Mouse (Mus musculus) midbrain, embryonic 14.5 days (tissue): Measurements from ENCODE around the gene Rpl3. TPM values are rescaled to one million over a fixed set of nuclear protein-coding genes. Genes with fewer than 3 reads are reported as not detected.
A peak's percentile ranks its signal among the peaks of the same experiment; 100 is the strongest.

Experiments used
- ATAC-seq: fragments of 200-750 bp; cut with Nextera tagmentation; 2 replicates; pipeline ENCODE4 v1.8.0; 2017; ENCODE audit warnings: moderate number of reproducible peaks, moderate library complexity; ENCODE audit not compliant: low FRiP score, low TSS enrichment
- DNase-seq: peaks from one replicate; pipeline ENCODE4 v3.0.0-alpha.2; 2015
- H3K27ac ChIP-seq: fragments of 300-500 bp; sonication (generic); replicated peaks from 2 replicates; pipeline ENCODE4 v1.5.1; 2014; ENCODE audit warnings: mild to moderate bottlenecking, low read depth, low read length, moderate library complexity
- H3K27me3 ChIP-seq: fragments of 300-500 bp; sonication (generic); 2 replicates; pipeline ENCODE4 v1.6.1; 2014; ENCODE audit warnings: low read length, control low read depth, mixed read lengths; ENCODE audit not compliant: control insufficient read depth, insufficient read depth
- H3K36me3 ChIP-seq: fragments of 300-500 bp; sonication (generic); 2 replicates; pipeline ENCODE4 v1.6.1; 2014; ENCODE audit warnings: low read length, control low read depth; ENCODE audit not compliant: control insufficient read depth, insufficient read depth
- H3K4me1 ChIP-seq: fragments of 300-500 bp; sonication (generic); 2 replicates; pipeline ENCODE4 v1.6.1; 2014; ENCODE audit warnings: mild to moderate bottlenecking, antibody characterized with exemption, low read length, control low read depth; ENCODE audit not compliant: control insufficient read depth, insufficient read depth
- H3K4me2 ChIP-seq: fragments of 300-500 bp; sonication (generic); 2 replicates; pipeline ENCODE4 v1.6.1; 2014; ENCODE audit warnings: mild to moderate bottlenecking, low read length, moderate library complexity
- H3K4me3 ChIP-seq: fragments of 300-500 bp; sonication (generic); replicated peaks from 2 replicates; pipeline ENCODE4 v1.5.1; 2014; ENCODE audit warnings: low read depth, low read length
- H3K9ac ChIP-seq: fragments of 300-500 bp; sonication (generic); replicated peaks from 2 replicates; pipeline ENCODE4 v1.6.1; 2014; ENCODE audit warnings: mild to moderate bottlenecking, low read length, moderate library complexity
- H3K9me3 ChIP-seq: fragments of 300-500 bp; sonication (generic); 2 replicates; pipeline ENCODE4 v1.6.1; 2016; ENCODE audit warnings: low read length, control low read depth, mixed read lengths; ENCODE audit not compliant: control insufficient read depth
- WGBS: fragments of 180-500 bp; shearing (Covaris S2); extraction: QIAGEN DNeasy Blood & Tissue Kit; methylation state at CpG from one replicate; pipeline ENCODE4 v1.1.7; 2014; 5-methylcytosine and 5-hydroxymethylcytosine counted together
- polyA plus RNA-seq: library from polyadenylated mRNA; unstranded; fragments of >200 nt; fragmentation: Nextera tagmentation; extraction: Ambion mirVana; gene quantifications from 2 replicates; pipeline ENCODE4 v1.2.1, GENCODE M21; 2014

Rpl3 gene
- polyA plus RNA-seq, 1 experiment from 2014 or later, result 724 TPM

DNA sequence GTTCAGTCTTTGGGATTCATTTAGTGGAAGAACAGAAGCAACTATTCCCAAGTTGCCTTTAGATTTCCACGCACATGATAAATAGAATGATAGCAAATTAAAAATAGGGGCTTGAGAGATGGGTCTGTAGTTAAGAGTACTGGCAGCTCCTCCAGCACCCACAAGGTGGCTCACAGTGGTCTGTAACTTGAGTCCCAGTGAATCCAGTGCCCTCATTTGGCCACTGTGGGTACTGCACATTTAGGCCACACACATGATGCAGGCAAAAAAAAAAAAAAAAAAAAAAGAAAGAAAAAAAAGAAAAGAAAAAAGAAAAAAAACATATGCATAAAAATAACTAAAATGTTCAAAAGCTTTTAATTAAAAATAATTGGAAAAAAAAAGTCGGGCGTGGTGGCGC, 3.0 kb downstream of the Rpl3 start:
- Histone ChIP-seq H3K4me3 (no peak overlapping the region), H3K4me1 (peaks cover 8% of the 10 kb centered on the region; the same call in 1 of the 2 replicates), H3K4me2 (no peak overlapping the region), H3K9ac (no peak overlapping the region), H3K27me3 (no peaks in the 10 kb centered on the region; the same call in 1 of the 2 replicates), H3K9me3 (no peaks in the 10 kb centered on the region), H3K36me3 (no peaks in the 10 kb centered on the region), H3K27ac (no peak overlapping the region)
- 39% methylated on average over 4 of the region's 4 CpGs for WGBS
- DNase-seq (peak; percentile 96), ATAC-seq (no peak)

DNA sequence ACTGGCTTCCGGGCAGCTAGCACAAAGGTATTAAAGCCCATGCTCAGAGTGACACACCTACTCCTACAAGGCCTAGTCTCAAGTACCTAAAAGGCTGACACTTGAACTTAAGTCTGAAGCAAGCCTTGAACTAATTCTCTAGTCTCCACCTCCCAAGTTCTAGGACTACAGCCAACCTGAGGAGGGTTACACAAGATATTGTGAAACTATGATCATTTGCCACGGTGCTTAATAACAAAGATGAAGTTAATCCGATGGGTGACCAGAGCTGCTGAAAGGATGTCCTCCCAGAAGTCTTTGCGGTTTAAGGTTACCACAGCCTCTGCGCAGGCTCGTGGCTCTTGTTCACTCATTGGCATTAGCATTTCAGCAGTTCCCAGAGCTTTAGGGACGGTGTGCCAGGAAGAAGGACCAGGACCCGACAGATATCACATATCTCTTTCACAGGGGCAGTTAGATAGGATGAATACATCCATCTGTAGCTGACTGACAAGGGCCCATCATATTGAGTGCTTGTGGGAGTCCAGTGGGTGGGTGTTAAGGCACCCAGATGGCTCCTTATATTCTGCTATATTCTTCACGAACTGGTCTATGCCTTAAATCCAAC, 4.2 kb downstream of the Rpl3 start:
- Histone ChIP-seq H3K4me3 (no peak overlapping the region), H3K9ac (no peak overlapping the region), H3K9me3 (no peaks in the 10 kb centered on the region), H3K36me3 (no peaks in the 10 kb centered on the region), H3K4me2 (no peak overlapping the region), H3K27ac (no peak overlapping the region), H3K27me3 (no peaks in the 10 kb centered on the region; the same call in 1 of the 2 replicates), H3K4me1 (peaks cover 5% of the 10 kb centered on the region; the same call in 1 of the 2 replicates)
- ATAC-seq, result no peak
- WGBS, result 85% methylated on average over 9 of the region's 9 CpGs
- no peak for DNase-seq

DNA sequence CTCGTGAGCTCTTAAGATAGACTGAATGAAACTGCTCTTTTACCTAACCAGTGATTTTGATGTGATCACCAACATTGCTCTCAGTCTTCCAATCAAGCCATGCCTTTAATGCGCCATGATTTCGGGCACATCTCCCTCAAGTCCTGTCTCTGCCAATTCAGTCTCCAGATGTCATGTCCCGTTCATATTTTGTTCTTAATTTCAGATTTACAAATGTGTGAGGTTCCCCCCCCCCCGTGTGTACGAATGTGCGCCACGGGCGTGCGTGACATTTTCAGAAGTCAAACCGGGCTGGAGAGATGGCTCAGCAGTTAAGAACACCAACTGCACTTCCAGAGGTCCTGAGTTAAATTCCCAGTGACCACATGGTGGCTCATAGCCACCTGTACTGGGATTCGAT, 7.9 kb downstream of the Rpl3 start:
- peak overlapping the region; percentile 79 for H3K4me2 ChIP-seq
- WGBS, result under 1% methylated on average over 12 of the region's 12 CpGs
- H3K36me3 ChIP-seq, result peaks cover 33% of the 10 kb centered on the region
- H3K9ac ChIP-seq, result peak overlapping the region; percentile 69; the same call in 1 of the 2 replicates
- peak overlapping the region; percentile 98 for H3K27ac ChIP-seq
- H3K4me3 ChIP-seq, result peak overlapping the region; percentile 70
- H3K4me1 ChIP-seq, result peaks cover 7% of the 10 kb centered on the region
- no peaks in the 10 kb centered on the region for H3K9me3 ChIP-seq
- peak; percentile 24 for ATAC-seq
- no peaks in the 10 kb centered on the region for H3K27me3 ChIP-seq
- DNase-seq, result peak; percentile 66

DNA sequence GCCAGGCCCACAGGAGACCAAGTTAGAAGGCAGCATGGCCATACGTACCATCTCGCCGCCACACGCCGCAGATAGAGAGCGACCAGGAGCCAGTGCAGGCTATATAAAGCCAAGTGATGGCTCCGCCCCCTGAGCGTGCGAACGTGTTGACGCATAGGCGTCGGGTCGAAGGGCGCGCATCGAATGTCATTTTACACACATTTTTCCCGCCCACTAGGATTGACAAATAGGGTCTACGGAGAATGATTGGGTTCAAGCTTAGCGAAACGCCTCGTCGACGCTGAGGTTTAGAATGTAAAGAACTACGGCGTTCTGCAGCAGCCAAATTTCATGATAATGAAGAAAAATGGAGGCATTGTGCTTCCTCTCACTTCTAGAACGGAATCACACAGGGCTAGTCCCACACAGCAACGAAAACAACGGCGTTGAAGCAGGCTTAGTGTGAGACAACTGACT, 8.4 kb downstream of the Rpl3 start:
- no peaks in the 10 kb centered on the region for H3K27me3 ChIP-seq
- ATAC-seq (peak; percentile 96), DNase-seq (peak; percentile 100)
- peak overlapping the region; percentile 79 for H3K4me2 ChIP-seq
- H3K27ac ChIP-seq, result peak overlapping the region; percentile 98
- peak overlapping the region; percentile 70 for H3K4me3 ChIP-seq
- H3K36me3 ChIP-seq, result peaks cover 38% of the 10 kb centered on the region
- no peaks in the 10 kb centered on the region for H3K9me3 ChIP-seq
- peak overlapping the region; percentile 80 for H3K9ac ChIP-seq
- H3K4me1 ChIP-seq, result peaks cover 7% of the 10 kb centered on the region
- under 1% methylated on average over 30 of the region's 30 CpGs for WGBS

DNA sequence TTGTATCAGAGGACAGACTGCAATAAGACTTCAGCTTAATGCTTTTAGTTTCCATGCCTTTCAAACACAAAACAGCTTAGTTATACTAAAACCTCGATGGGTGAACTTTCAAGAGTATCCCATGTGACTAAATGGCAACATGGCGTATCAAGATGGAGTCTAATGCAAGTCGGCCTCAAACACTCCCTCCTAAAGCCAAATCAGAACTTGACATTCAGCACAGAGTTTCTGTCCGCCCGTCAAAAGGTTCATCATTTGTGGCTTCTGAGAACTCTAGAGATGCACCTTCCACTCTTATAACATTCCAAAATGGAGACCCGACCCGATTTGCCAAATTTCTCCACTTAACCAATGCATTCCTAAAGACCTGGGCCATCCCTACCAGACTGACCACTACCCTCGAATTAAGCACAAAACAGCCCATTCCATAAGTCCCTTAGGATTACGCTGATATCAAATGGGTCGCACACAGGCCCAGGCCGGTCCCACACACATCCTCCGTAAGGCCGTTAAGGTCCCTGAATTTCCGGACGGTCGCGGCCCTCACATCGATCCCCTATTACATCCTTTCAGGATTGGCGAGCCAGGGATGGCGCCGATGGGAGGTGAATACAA, 8.9 kb downstream of the Rpl3 start:
- ATAC-seq (peak; percentile 64), DNase-seq (peak; percentile 40)
- Histone ChIP-seq H3K9ac (peak overlapping the region; percentile 80), H3K4me3 (peak overlapping the region; percentile 70), H3K9me3 (no peaks in the 10 kb centered on the region), H3K4me2 (peak overlapping the region; percentile 79), H3K27ac (peak overlapping the region; percentile 98), H3K27me3 (no peaks in the 10 kb centered on the region), H3K4me1 (peaks cover 7% of the 10 kb centered on the region), H3K36me3 (peaks cover 43% of the 10 kb centered on the region)
- WGBS, result under 1% methylated on average over 21 of the region's 21 CpGs

DNA sequence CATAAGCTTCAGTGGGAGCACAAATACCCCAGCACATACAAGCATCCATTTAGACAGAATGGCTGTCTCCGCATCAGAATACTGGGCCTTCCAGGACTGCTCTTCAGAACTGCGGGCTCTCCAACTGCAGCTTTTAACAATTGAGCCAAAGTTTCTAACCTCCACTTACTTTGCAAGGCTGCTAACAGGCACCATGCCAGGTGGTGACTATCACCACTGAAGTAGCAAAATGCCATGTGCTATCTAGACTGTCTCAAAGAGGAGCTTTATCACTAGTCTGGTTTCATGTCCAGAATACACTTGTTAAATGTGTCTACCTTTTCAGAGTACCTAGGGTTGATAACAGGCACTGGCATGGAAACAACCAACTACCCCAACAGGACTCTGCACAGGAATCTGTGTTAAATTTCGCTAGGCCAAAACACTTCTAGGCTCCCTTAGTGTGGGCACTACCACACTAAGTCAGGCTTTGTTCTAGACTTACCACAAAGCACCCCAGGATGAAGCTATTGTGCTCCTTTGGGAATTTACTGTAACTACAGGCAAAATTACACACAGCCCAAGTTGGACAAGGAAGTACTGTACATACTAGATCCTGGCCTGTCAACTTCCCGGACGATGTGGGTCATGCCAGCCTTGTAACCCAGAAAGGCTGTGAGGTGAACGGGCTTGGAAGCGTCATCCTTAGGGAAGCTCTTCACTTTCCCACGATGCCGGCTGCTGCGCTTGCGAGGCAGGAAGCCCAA, 9.7 kb downstream of the Rpl3 start:
- H3K4me1 ChIP-seq, result peaks cover 7% of the 10 kb centered on the region
- H3K27me3 ChIP-seq, result no peaks in the 10 kb centered on the region
- peaks cover 51% of the 10 kb centered on the region for H3K36me3 ChIP-seq
- H3K9ac ChIP-seq, result peak overlapping the region; percentile 80
- H3K4me2 ChIP-seq, result peak overlapping the region; percentile 79
- H3K9me3 ChIP-seq, result no peaks in the 10 kb centered on the region
- 9% methylated on average over 11 of the region's 11 CpGs for WGBS
- ATAC-seq (no peak), DNase-seq (no peak)
- peak overlapping the region; percentile 70 for H3K4me3 ChIP-seq
- H3K27ac ChIP-seq, result no peak overlapping the region

DNA sequence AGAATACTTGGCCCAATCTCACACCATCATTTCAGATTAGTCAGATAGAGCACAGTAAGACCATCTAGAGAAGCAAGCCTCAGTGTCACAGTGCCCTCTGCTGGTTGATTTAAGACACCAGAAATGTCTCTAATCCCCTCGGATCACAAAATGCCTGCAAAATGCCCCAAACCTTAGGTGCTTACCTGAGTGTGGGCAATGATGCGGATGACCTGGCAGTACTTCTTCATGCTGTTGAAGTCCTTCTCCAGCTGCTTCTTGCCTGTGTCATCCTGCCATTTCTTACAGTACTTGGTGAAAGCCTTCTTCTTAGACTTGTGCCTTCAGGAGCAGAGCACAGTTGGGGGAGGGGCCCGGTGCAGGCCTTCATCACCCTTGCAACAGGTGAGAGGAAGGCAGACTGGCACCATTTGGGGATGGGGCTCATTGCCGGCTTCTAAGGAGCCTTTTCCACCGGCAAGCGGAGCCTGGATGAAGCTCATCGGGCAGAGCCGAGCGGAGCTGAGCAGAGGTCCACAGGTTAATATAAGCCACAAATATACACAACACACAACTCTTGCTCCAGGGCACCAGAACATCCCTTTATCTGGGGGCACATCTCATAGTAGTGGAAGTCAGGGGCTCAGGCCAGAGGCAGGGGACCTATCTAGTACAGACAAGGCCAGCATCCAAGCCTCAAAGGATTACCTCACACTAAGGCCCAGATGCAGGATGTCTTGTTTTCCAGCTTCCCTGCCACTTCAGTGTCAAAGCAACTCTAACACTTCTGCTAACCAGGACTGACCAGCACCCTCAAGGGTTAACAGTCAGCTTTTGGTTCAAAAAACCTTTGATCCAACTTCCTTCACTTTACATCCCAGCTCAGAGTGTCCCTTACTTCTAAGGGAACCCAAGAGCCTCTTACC, 10.7 kb downstream of the Rpl3 start:
- peak overlapping the region; percentile 79 for H3K4me2 ChIP-seq
- H3K27ac ChIP-seq, result no peak overlapping the region
- peaks cover 7% of the 10 kb centered on the region for H3K4me1 ChIP-seq
- ATAC-seq, result no peak
- 55% methylated on average over 9 of the region's 9 CpGs for WGBS
- 0 out of 2 replicates have a peak overlapping the region, but pooled peaks have one; percentile 7 for H3K4me3 ChIP-seq
- peak; percentile 90 for DNase-seq
- peaks cover 60% of the 10 kb centered on the region for H3K36me3 ChIP-seq
- no peaks in the 10 kb centered on the region for H3K9me3 ChIP-seq
- H3K9ac ChIP-seq, result peak overlapping the region; percentile 80; the same call in 1 of the 2 replicates
- no peaks in the 10 kb centered on the region for H3K27me3 ChIP-seq

DNA sequence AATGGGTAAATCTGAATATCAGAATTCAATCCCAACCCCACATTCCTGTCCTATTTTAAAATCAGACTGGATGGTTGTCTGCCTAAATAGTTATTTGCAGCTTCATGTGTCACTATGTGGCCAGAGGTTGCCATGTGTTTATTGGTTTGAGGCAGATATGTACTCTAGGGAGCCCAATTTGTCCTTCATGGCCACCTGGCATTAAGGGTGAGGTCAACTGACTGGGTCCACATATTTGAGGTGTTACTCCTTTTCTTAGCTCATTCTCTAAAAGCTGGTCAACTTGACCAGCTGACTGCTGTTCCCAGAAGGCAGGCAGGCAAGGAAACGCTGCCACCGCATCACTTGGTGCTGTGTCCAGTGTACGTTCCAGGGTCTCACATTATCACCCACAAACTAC, 11.7 kb downstream of the Rpl3 start:
- no peak for ATAC-seq
- no peak overlapping the region for H3K9ac ChIP-seq
- WGBS, result 84% methylated on average over 3 of the region's 3 CpGs

More for the DNA sequence above, 11.7 kb downstream of the Rpl3 start:
- Histone ChIP-seq H3K27me3 (no peaks in the 10 kb centered on the region), H3K4me2 (no peak overlapping the region), H3K4me3 (no peak overlapping the region), H3K36me3 (peaks cover 60% of the 10 kb centered on the region), H3K9me3 (no peaks in the 10 kb centered on the region), H3K27ac (no peak overlapping the region), H3K4me1 (peaks cover 7% of the 10 kb centered on the region)
- DNase-seq, result no peak
